ENCODE assay signal across 18 mouse cellular contexts in the genomic region with DNA sequence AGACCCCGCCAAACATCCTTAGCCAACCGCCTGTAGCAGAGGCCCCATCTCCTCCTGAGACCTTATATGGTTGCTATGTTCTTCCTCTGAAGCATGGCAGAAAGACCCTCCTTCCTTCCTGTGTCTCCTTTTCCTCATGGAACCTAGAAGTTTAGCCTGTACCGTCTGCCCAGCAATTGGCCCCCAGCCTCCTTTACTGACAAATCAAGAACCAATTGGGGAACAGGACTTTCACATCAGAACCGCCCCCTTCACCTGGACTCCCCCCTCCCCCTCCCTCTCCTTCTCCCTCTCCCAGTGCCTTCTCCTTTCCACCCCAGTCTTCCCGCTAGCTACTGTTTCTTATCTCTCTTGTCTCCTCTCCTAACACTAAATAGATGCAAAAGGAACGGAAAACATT.
"Had no signal": no experiment of that assay in that cellular context is flagged by ENCODE, and none has a peak within 500 bp of the region (broad histone marks: within the 10 kb centered on the region; RNA-seq: fewer than 3 reads in every experiment).

No protein-coding gene starts in this region.

- H3K27me3 ChIP-seq: midbrain, embryonic 12.5 days; neural tube, embryonic 13.5 days had no signal

- H3K4me3 ChIP-seq: midbrain, embryonic 10.5 days; midbrain, embryonic 12.5 days; myocyte; neural tube, embryonic 13.5 days; neural tube, embryonic 15.5 days had no signal

- H3K36me3 ChIP-seq: midbrain, embryonic 10.5 days; midbrain, embryonic 12.5 days; neural tube, embryonic 13.5 days; neural tube, embryonic 15.5 days had no signal

- H3K4me1 ChIP-seq: midbrain, embryonic 10.5 days; midbrain, embryonic 12.5 days; neural tube, embryonic 13.5 days; neural tube, embryonic 15.5 days had no signal

- H3K27ac ChIP-seq: midbrain, embryonic 10.5 days; midbrain, embryonic 12.5 days; neural tube, embryonic 13.5 days; neural tube, embryonic 15.5 days had no signal

- DNase-seq: lung, adult 18-20 months; lung, embryonic 14.5 days; lung, postnatal 10 days; lung, postnatal 4 days; midbrain, embryonic 14.5 days; retina, postnatal 1 day; right cerebral cortex, adult 18-20 months; right cerebral cortex, postnatal 25 days; right cerebral cortex, postnatal 4 days; spleen, adult 18-20 months; thymus, adult 18-20 months; thymus, postnatal 25 days; thymus, postnatal 4 days had no signal
